Mouse (Mus musculus): ENCODE measurements around the gene Atoh8.

Atoh8 gene

DNA sequence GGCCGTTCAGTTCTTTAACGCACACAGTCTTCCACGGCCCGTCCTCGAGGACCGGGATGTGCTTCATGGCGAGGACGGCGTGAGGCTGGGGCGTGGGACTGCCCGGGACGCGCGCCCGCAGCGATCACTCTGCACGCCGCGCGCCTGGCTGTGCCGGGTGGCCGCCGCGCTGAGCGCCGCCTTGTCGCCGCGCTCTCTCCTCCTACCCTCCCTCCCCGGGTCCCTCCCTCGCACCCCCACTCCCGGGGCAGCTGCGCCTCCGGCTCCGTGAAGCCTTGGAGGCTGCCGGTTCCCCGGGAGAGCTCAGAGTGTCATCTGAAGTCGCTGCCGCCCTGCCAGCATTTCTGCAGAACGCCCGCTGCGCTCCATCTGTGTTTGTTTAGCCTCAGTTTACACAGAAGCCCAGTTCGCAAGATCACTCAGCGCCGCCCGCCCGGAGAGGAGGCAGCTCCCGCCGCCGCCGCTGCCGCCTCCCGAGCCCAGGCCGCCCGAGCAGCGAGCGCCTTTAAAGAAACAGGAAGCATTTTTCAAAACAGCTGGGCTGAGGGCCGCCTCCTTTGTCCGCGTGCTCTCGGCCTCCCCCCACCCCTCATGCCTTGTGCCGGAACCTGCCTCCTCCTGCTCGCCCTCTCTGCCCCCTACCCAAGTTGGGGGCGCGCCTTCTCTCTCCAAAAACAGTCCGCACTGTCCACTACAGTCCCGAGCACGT, at the start of gene Atoh8:
Gene Atoh8 (minus strand): TSS at position 480 of the 709 bp plus-strand sequence.
- in situ Hi-C loops (cut with MboI, MseI): loop anchor here (5.0 to 10.0 kb wide), 2 partner anchors 48 to 50 kb away; no protein-coding TSS in a partner anchor

DNA sequence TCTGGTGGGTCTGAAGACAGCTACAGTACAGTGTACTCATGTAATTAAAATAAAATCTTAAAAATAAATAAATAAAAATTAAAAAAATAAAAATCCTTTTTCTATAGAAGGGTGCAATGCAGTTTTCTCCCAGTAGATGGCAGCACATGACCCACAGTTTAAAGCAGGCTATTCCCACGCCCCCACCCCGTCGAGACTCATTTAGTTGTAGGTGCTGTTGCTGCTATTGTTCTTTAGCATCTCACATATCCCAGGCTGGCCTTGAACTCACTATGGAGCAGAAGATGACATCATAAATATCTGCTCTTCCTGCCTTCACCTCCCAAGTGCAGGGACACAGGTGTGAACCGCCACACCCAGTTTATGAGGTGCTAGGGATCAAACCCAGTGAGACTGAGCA, 48.5 kb upstream of the Atoh8 start:
- in situ Hi-C loops (cut with MboI, MseI): no loop called here

DNA sequence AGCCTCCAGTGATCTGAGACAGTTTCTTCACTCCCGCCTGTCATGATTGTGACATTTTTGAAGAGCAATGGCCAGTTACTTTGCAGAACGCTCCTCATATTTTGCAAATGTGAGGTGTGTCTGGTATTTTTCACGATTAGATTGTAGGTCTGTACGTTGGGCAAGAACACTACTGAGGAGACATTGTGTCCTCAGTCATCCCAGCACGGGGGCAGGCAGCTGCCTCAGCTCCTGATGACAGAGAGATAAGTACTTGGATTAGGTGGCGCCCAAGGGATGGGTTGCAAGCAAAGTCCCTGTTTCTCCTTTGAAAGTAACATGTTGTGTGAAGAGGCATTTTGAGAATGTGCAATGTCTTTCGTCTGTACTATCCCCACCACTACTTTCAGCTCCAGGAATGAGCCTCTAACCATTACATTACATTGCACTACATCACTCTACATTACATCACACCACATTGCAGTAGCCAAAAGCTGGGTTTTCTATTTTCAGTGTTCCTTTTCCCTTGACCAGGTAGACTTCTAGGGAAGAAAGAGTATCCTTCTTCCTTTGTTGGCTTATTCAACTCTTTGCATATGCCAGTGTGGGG, 45.1 kb upstream of the Atoh8 start:
- in situ Hi-C loops (cut with MboI, MseI): no loop called here

DNA sequence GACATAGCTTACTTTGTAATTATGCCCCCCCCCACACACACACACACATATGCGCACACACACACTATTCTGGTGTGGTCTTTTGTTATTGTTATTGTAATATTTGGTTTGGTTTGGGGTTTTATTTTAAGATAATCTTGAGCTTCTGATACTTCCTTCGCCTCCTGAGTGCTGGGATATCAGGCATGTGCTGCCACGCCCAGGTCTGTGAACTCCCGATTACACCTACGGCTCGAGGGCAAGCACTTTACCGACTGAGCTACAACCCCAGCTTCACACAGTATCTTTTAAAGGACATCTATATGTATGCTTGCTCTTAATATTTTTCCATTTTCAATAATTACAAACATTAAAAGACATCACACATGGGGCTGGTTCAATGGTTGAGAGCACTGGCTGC, 44.1 kb upstream of the Atoh8 start:
- in situ Hi-C loops (cut with MboI, MseI): no loop called here

- in situ Hi-C loops (cut with MboI, MseI): no loop called here
These were observed 43.5 kb upstream of the Atoh8 start for GRCm38 (mm10) chr6:72278835-72279234.

DNA sequence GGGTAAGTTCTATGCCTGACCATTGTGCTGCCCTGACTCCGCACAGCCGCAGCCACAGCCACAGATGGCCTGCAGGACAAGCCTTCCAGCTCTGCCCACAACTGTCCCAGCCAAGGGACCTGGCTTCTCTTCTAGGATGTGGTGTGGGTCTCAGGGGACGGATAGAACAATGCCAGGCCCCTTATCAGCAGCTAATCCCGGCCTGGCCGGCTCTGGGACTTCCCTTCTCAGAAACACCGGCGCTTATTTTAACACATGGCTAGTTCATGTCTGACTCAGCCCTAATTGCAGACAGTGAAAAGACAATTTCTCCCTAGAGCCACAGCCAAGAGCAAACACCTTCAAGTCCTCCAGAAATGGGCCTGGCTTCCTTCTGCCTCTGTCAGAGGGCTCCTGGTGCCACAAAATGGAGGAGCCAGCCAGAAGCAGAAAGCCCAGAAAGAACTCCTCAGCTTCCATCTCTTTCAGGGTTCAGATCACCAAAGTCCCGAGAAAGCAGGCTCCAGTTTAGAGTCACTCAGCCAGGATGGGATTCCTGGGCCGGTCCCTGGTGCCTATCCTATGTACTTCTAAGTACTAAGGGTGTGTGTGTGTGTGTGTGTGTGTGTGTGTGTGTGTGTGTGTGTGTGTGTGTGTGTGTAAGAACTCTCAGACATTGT, 42.3 kb upstream of the Atoh8 start:
- in situ Hi-C loops (cut with MboI, MseI): no loop called here

DNA sequence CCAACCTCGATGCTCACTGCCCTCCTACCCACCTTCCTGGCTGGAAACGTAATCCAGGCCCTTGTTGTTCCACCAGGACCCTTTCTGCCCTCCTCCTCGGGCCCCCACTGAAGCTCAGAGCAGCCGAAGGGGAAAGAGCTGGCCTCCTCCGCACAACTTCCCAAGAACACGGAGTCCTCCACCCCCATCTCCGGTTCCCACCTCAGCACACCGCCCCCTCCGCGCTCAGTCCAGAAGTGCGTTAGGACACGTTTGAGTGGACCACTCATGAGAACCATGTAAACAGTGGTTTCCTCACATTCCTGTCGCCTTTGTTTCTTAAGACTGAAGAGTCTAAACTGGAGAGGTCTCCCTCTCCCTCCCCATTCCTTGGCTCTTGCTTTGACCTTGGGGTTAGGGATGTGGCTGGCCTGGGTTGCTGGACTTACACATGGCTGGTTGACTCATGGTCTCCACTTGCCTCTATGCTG, 41.6 kb upstream of the Atoh8 start:
- in situ Hi-C loops (cut with MboI, MseI): no loop called here

GRCm38 (mm10) chr6:72276141-72276540, 40.8 kb upstream of the Atoh8 start:
- in situ Hi-C loops (cut with MboI, MseI): no loop called here

DNA sequence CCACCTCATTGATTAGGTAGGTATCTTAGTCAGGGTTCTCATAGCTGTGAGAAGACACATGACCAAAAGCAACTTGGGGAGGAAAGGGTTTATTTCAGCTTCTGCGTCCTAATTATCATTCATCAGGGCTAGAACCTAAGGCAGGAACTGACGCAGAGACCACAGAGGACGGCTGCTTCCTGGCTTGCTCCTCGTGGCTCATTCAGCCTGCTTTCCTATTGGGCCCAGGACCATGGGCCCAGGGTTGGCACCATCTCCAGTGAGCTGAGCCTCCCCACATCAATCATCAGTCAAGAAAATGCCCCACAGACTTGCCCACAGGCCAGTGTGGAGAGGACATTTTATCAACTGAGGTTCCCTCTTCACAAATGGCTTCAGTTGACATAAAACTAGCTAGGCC, 40.1 kb upstream of the Atoh8 start:
- in situ Hi-C loops (cut with MboI, MseI): no loop called here

DNA sequence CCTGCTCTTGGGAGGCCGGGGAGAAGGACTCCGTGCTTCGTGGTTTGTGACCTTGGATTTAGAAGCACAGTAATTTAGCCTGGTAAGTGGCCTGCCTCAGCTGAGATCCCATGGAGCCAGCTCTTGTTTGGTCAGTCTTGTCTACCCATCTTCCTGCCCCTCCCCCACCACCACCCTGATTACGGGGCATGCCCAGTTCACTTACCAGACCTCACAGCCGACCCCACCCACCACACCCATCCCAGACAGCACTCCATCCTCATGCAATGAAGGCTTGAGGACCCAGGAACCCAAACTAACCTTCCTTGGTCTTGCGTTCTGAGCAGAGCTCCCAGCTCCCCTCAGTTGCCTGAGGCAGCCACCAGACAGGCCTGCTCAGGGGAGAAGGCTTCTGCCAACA, 37.8 kb upstream of the Atoh8 start:
- in situ Hi-C loops (cut with MboI, MseI): no loop called here

DNA sequence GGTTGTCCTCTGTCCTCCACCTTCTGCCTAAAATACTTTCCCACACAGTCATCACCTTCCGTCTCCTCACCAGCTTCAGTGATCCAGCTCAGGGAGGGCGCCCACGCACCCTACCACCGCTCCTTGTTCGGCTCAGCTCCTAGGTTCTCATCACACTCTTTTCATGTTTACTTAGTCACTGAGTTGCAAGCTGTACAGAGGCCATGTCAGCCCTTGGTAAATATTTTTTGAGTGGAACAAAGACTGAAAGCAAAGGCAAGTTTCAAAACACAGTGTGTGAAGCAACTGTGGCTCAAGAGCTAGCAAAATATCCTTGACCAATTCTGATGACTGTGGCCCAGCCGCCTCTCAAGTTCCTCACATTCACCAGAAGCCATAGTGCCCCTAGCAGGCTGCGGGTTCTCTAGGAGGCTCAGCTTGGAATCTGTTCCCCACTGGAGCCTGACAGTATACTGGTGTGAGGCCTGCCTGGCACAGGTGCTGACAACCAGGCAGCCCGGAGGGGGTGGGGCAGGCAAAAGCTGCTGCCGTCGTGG, 36.9 kb upstream of the Atoh8 start:
- in situ Hi-C loops (cut with MboI, MseI): no loop called here

DNA sequence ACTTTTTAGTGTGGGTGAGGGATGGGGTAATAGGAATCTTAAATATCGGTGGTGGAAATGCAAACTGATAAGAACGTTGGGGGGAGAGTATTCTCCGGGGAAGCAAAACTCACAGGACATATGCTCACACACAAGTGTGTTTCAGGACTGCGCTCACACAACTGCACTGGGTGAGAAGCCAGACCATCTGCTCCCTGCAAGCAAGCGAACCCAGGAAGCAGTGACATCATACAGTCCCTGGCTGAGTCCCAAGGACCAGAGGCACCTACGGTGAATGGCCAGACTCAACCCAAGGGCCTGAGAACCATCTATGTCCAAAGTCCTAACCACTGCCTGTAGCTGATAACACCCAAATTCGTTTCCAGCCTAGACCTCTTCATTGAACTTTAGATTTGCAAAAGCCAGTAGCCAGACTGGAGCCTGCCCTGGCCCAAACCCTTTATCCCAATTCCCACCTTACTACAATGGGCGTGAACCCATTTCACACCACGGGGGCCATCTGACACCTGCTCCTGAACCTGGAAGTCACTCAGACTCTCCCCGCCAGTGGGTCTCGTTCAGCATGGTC, 35.7 kb upstream of the Atoh8 start:
- in situ Hi-C loops (cut with MboI, MseI): no loop called here

DNA sequence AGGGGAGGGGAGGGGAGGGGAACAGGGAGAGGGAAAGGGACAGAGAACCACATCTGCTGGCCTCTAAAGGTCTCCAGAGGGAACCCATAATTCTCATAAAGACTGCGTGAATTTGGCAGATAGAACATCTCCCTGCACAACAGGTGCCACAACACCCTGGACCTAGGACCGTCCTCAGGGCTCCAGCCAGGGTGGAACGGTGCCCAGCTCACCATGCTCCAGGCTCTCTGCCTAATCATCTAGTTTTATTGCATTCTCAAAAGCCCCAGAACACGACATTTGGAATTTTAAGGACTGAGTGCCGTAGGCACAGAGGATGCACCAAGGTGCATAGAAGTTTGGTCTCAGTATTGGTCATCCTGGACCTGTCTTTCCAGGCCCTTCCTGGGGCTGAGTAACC, 34.9 kb upstream of the Atoh8 start:
- in situ Hi-C loops (cut with MboI, MseI): no loop called here

DNA sequence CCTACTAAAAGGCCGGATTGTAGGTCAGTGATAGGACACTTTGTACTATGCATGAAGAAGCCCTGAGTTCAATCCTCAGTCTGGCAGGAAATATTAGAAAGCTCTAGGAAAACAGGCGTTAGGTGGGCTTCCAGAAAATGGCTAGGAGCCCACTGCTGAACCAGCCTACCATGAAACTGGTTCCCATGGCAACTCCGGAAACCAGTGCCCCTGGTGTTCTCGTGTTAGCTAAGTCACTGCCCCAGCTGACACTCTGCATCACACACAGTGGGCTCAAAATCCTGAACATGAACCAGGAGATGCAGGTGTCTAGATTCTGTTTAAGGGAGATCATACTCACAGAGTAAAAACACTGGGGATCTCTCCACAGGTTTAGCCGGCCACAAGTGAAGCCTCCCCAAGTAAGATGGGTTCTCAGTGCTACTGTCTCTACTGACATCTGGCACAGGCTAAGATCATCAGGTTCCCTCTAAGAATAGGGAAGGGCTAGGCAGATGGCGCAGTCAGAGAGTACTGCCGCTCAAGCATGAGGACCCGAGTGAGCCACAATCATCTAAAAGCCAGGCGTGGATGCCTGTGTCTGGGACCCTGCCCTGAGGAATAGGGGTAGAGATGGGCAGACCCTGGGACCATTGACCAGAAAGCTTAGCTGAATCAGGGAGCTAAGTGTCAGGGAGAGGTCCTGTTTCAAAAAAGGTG, 32.9 kb upstream of the Atoh8 start:
- in situ Hi-C loops (cut with MboI, MseI): no loop called here

- in situ Hi-C loops (cut with MboI, MseI): no loop called here
These were observed 30.3 kb upstream of the Atoh8 start for GRCm38 (mm10) chr6:72265664-72266063.

- in situ Hi-C loops (cut with MboI, MseI): loop anchor here in 1 of 2 experiments (5.0 kb wide), 1 partner anchor 76 kb away; no protein-coding TSS in a partner anchor
These were observed 28.4 kb upstream of the Atoh8 start for GRCm38 (mm10) chr6:72263679-72264265.

DNA sequence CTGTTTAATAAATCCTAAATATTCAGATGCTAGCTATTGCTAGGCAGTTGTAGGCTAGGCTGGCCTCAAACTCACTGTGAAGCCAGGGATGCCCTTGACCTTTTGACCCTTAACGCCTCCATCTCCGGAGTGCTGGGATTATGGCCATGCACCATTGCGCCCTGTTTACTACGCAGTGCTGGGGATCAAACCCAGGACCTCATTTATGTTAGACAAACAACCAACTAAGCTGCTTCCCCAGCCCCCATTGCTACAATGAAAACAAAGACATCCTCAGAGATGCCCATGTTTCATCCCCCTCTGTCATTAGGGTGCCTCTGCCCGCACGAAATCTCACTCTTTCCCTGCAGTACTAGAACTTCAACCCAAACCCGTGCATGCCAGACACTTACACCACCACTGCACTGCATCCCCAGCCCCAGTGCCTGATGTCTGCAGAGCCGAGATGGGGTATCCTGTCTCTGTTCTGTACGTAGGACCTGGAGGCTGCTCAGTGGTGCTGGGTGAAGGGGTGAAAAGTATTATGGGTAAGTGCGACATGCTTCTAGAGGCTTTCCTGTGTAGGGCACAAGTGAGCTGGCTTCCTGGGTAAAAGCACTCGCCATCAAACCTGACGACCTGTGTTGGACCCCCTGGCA, 26.4 kb upstream of the Atoh8 start:
- in situ Hi-C loops (cut with MboI, MseI): loop anchor here in 1 of 2 experiments (5.0 kb wide), 1 partner anchor 75 kb away; no protein-coding TSS in a partner anchor

DNA sequence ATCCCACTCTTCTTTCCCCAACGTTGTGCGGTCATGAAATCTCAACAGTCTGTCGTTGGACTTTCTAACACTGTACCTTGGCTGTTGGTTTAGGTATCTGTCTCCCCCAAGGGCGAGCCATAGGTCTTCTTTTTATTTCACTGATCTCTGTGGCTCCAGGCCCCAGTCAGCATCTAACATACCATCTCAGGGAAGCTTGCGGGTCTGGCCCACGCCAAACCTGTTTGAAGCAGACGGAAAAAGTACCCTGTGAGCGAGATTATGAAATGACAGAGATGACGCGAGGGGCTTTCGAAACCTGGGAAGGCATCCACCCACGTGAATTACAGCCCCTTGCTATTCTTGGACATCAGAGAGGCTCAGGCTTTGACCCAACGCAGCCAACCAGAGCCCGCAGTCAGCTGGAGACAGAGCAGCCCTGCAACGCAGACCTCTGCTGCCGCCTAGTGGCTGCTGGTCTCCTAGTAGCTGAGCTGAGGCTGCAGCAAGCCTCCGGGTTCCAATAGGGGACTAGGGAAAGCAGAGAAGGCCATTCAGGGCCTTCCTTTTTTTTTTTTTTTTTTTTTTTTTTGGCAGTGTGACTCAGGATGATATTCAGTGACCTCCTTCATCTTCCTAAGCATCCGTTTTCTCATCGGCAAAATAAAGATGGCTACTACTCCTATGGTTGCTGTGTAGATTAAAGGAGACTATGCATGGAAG, 25.8 kb upstream of the Atoh8 start:
- in situ Hi-C loops (cut with MboI, MseI): loop anchor here in 1 of 2 experiments (5.0 kb wide), 1 partner anchor 74 kb away; no protein-coding TSS in a partner anchor

DNA sequence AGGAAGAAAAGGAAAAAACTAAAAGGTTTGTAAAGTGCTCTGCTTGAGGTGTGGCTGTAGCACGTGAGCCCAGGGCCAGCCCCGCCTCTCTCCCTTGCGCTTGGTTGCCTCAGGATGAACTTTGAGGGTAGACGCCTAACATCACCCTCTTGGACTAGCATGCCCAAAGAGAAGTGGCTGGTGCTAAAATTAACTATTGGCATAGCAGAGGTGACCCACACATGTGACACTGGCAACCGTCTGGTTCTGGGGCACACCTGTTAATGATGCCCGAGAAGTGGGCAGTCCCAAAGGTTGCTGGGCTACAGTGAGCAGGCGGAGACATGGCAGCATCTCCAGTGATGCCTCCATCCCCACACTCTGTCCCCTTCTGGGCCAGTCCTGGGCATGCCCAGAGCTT, 24.1 kb upstream of the Atoh8 start:
- in situ Hi-C loops (cut with MboI, MseI): no loop called here

- in situ Hi-C loops (cut with MboI, MseI): no loop called here
These were observed 19.9 kb upstream of the Atoh8 start for GRCm38 (mm10) chr6:72255294-72255693.

Measured in T-helper 17 cell (primary cell).